Mouse (Mus musculus) liver, adult 2 months (tissue): ENCODE results near the gene Timp3. TPM values are rescaled to one million over a fixed set of nuclear protein-coding genes. Genes with fewer than 3 reads are reported as not detected.

Experiments
- DNase-seq: peaks from one replicate; pipeline ENCODE4 v3.0.0-alpha.2; 2011; ENCODE audit warnings: low read depth, low spot score; ENCODE audit errors: extremely low read depth
- H3K27ac ChIP-seq: fragments of 200-500 bp; replicated peaks from 2 replicates; pipeline ENCODE4 v1.5.1; 2012; ENCODE audit warnings: low read depth, mild to moderate bottlenecking, control low read depth, inconsistent platforms, low read length; ENCODE audit not compliant: insufficient read depth
- H3K27me3 ChIP-seq: fragments of 200-500 bp; 2 replicates; pipeline ENCODE4 v1.6.1; 2012; ENCODE audit warnings: mild to moderate bottlenecking, moderate library complexity, low read length, inconsistent platforms; ENCODE audit not compliant: control insufficient read depth, insufficient read depth
- H3K36me3 ChIP-seq: fragments of 200-500 bp; 2 replicates; pipeline ENCODE4 v1.6.1; 2012; ENCODE audit warnings: low read length, inconsistent platforms; ENCODE audit not compliant: control insufficient read depth, insufficient read depth
- H3K4me1 ChIP-seq: fragments of 200-500 bp; 2 replicates; pipeline ENCODE4 v1.6.1; 2011; ENCODE audit warnings: low read length; ENCODE audit not compliant: control insufficient read depth, insufficient read depth
- H3K4me3 ChIP-seq: fragments of 200-500 bp; 2 replicates; pipeline ENCODE4 v1.5.1; 2011; ENCODE audit warnings: low read depth, mild to moderate bottlenecking, control low read depth, low read length, moderate library complexity; ENCODE audit not compliant: insufficient read depth
- H3K79me2 ChIP-seq: fragments of 200-500 bp; 2 replicates; pipeline ENCODE4 v1.6.1; 2012; ENCODE audit warnings: inconsistent platforms, mild to moderate bottlenecking, low read length, moderate library complexity; ENCODE audit not compliant: control insufficient read depth, insufficient read depth
- H3K9ac ChIP-seq: fragments of 200-500 bp; 2 replicates; pipeline ENCODE4 v1.6.1; 2012; ENCODE audit warnings: low read depth, mild to moderate bottlenecking, control low read depth, inconsistent platforms, low read length
- CTCF ChIP-seq: fragments of 200-500 bp; IDR thresholded peaks from 2 replicates; pipeline ENCODE4 v1.5.1; 2011; ENCODE audit warnings: low read depth, low read length, control low read depth
- POLR2A ChIP-seq: fragments of 200-500 bp; IDR thresholded peaks from 2 replicates; pipeline ENCODE4 v1.6.1; 2011; ENCODE audit warnings: low read length, control low read depth; ENCODE audit not compliant: insufficient read depth; ENCODE audit errors: extremely low read depth
- WGBS: fragments of 180-500 bp; shearing (Covaris S2); methylation state at CpG from one replicate; pipeline ENCODE4 v1.1.7; 2018; 5-methylcytosine and 5-hydroxymethylcytosine counted together
- polyA plus RNA-seq: library from polyadenylated mRNA; depleted of rRNA; stranded (reverse); fragments of >200 nt; gene quantifications from 2 replicates; pipeline ENCODE4 v1.2.3, GENCODE M21; 2012
- total RNA-seq: library from RNA; depleted of rRNA; stranded (reverse); fragments of >200 nt; gene quantifications from 2 replicates; pipeline ENCODE4 v1.2.3, GENCODE M21; 2014

Gene Timp3
- total and polyA plus RNA-seq, 2 experiments = 5.2 to 12.8 TPM

DNA sequence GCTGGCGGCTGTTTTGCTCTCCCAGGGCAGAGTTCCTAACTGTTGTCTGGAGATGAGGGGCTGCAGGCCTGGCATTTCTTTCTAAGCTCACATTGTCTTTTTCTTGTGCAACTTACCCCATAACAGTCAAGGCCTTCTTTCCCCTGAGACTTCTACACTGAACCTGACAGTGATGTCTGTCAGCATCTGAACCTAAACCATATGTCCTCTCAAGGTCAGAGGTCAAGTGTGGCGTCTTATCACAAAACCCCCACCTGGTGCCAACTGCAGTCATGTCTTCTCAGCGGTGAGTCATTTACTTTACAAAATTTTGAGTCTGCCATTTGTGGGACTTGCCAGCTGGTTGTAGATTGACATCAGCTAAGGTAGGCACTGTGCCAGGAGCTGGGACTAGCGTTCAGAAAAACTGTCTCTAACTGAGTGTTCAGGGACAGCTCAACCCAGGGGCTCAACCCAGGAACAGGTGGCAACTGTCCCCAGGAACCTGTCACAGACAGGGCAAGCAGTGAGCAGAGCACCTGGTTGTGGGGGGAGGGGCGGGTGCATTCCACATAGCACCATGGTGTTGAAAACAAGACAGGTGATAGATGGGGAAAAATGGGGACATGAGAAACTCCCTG lies 87.8 kb downstream of the Timp3 start:
- 47% methylated on average over 5 of the region's 5 CpGs for WGBS

DNA sequence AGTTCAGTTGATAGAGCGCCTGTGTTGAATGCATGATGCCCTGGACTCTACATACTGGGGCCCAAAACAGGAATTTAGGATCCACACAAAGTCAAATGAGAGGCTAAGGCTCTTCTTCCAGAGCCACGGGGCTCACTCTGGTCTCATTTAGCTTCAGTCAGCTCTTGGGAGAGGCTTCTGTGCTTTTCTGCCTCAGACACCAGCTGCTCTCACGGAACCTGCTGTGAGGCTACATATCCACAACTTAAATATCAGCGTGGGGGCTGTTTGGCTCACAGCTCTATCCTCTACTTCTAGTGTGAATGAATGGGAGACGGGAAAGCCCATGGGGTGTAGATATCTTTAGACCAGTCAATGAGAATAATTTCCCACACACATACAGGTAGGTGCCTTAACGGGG lies 88.6 kb downstream of the Timp3 start:
- 94% methylated on average over 6 of the region's 6 CpGs for WGBS
- no peak for TF ChIP-seq POLR2A
- no peak for TF ChIP-seq CTCF
- DNase-seq = no peak
- H3K79me2 ChIP-seq = no peaks in the 10 kb centered on the region
- no peak overlapping the region for H3K4me3 ChIP-seq
- H3K9ac ChIP-seq = no peak overlapping the region
- no peak overlapping the region for H3K27ac ChIP-seq
- H3K4me1 ChIP-seq = no peaks in the 10 kb centered on the region
- H3K27me3 ChIP-seq = no peaks in the 10 kb centered on the region
- H3K36me3 ChIP-seq = no peaks in the 10 kb centered on the region

More for the DNA sequence above, 87.8 kb downstream of the Timp3 start:
- TF ChIP-seq CTCF (no peak), POLR2A (no peak)
- H3K36me3 ChIP-seq = no peaks in the 10 kb centered on the region
- H3K4me3 ChIP-seq = no peak overlapping the region
- no peaks in the 10 kb centered on the region for H3K79me2 ChIP-seq
- no peaks in the 10 kb centered on the region for H3K27me3 ChIP-seq
- no peak overlapping the region for H3K9ac ChIP-seq
- H3K27ac ChIP-seq = no peak overlapping the region
- H3K4me1 ChIP-seq = no peaks in the 10 kb centered on the region
- DNase-seq = peak; percentile 31

DNA sequence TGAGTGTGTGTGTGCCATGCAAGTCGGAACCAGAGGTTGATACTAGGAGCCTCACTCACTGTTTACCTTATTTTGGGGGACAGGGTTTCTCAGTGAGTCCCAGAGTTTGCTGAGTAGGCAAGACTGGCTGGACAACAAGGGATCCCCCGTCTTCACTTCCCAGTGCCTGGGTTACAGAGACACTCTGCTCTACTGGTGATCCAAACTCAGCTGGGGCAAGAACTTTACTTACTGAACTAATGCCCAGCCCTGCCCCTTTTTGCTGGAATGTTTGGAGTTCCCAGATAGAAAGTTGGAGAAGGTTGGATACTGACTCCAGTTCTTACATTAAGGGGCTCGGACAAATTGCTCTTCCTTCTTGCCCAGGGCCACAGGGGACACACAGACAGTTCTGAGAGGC lies 89.2 kb downstream of the Timp3 start:
- no peaks in the 10 kb centered on the region for H3K36me3 ChIP-seq
- H3K79me2 ChIP-seq = no peaks in the 10 kb centered on the region
- no peak for DNase-seq
- H3K27ac ChIP-seq = no peak overlapping the region
- WGBS = 95% methylated on average over 3 of the region's 3 CpGs
- H3K9ac ChIP-seq = no peak overlapping the region
- H3K27me3 ChIP-seq = no peaks in the 10 kb centered on the region
- no peak for TF ChIP-seq POLR2A
- TF ChIP-seq CTCF = no peak
- H3K4me1 ChIP-seq = no peaks in the 10 kb centered on the region
- H3K4me3 ChIP-seq = no peak overlapping the region

DNA sequence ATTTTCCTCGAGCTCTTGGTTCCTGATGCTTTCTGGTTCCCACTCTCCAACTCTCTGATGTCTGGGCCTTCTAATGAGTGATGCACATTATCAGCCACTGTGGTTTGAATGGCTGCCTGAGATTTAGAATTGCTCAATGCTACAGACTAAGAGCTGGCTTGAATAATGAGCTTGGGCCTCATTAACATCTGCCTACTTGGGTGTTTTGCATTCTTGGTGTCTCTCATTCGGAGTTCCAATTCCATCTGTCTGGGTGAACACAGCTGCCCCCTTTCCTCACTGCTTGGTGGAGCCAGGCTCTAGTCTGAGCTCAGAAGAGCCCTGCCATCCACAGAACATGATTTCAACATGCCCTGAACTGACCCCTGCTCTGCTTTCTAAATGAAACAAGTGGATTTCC lies 89.7 kb downstream of the Timp3 start:
- H3K4me1 ChIP-seq = no peaks in the 10 kb centered on the region
- H3K4me3 ChIP-seq = no peak overlapping the region
- no peak overlapping the region for H3K9ac ChIP-seq
- H3K79me2 ChIP-seq = no peaks in the 10 kb centered on the region
- H3K27ac ChIP-seq = no peak overlapping the region
- H3K27me3 ChIP-seq = no peaks in the 10 kb centered on the region
- no peak for TF ChIP-seq POLR2A
- WGBS = 95% methylated on average over 2 of the region's 2 CpGs
- H3K36me3 ChIP-seq = no peaks in the 10 kb centered on the region
- no peak for DNase-seq

DNA sequence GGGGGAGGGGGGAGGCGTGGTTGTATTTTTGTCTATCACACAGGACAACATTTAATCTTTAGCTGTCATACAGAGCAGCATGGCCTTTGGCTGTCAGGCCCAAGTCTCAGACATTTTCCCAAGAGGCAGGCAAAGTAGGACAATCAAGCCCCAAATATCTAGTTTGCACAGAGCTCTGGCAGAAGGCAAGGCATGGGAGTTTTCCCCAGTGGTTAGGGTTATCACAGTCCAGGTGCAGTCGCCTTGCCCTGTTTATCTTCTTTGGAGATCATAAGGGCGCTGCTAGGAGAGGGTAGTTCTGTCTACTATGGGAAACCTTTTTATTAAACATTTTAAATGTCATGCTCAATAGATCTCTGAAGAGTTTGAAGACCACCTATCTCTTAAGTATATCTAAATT lies 92.2 kb downstream of the Timp3 start:
- Histone ChIP-seq H3K27me3 (no peaks in the 10 kb centered on the region), H3K4me3 (no peak overlapping the region), H3K36me3 (no peaks in the 10 kb centered on the region), H3K27ac (no peak overlapping the region), H3K4me1 (no peaks in the 10 kb centered on the region), H3K79me2 (no peaks in the 10 kb centered on the region), H3K9ac (no peak overlapping the region)
- TF ChIP-seq CTCF = no peak
- no peak for TF ChIP-seq POLR2A
- 87% methylated on average over 3 of the region's 3 CpGs for WGBS
- no peak for DNase-seq

DNA sequence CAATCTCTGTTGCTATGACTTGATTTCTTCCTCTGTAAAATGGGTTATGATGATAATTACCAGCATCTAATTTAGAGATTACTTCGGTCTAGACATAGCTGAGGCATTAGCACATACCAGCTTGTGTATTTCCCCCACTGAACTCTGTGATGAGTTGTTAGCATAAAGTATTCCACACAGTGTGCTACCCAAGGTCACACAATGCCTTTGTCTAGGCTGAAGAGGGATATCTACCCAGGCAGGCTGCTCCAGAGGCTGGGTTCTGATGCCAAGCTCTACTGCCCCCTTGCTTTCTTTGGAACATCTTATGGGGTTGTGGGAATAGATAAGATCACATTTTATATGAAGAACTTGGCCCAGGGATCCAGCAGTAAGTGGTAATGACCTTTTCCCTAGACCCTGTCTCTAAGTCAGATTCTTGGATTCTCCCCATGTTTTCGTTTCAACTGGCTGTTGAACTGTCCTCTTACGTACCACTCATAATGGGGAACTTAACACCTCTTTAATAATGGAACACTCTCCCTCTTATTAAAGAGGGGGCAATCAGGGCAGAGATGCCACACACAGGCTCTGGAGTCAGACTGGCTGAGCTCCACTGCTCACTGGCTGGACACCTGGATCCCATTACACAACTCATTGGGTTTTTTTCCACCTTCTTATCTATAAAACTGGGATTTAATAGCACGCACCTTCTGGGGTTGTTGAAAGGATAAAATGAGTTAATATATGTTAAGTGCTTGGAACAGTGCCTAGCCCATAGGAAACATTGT lies 97.6 kb downstream of the Timp3 start:
- Histone ChIP-seq H3K79me2 (no peaks in the 10 kb centered on the region), H3K27me3 (no peaks in the 10 kb centered on the region), H3K4me1 (peaks cover 10% of the 10 kb centered on the region), H3K27ac (no peak overlapping the region), H3K9ac (no peak overlapping the region), H3K4me3 (no peak overlapping the region), H3K36me3 (no peaks in the 10 kb centered on the region)
- 43% methylated on average over 4 of the region's 4 CpGs for WGBS
- TF ChIP-seq CTCF (no peak), POLR2A (no peak)
- no peak for DNase-seq
